Mouse (Mus musculus) embryonic facial prominence, embryonic 12.5 days (tissue): ENCODE data around the gene Stim1. TPM values are rescaled to one million over a fixed set of nuclear protein-coding genes. Genes with fewer than 3 reads are reported as not detected.
"Not testable (repeated sequence)": the region's sequence is repeated elsewhere in the genome, so short reads cannot be mapped to it uniquely, and the experiment has no call there.

ENCODE experiments used
- ATAC-seq: fragments of 200-750 bp; cut with Nextera tagmentation; 2 replicates; pipeline ENCODE4 v1.8.0; 2017; ENCODE audit not compliant: insufficient number of reproducible peaks, insufficient read depth, low FRiP score, low TSS enrichment
- H3K27ac ChIP-seq: fragments of 300-500 bp; sonication (generic); 2 replicates; pipeline ENCODE4 v1.5.1; 2016; ENCODE audit warnings: mild to moderate bottlenecking
- H3K27me3 ChIP-seq: fragments of 300-500 bp; sonication (generic); 2 replicates; pipeline ENCODE4 v1.6.1; 2016; ENCODE audit warnings: mild to moderate bottlenecking, moderate library complexity
- H3K36me3 ChIP-seq: fragments of 300-500 bp; sonication (generic); 2 replicates; pipeline ENCODE4 v1.6.1; 2016; ENCODE audit warnings: mild to moderate bottlenecking
- H3K4me1 ChIP-seq: fragments of 300-500 bp; sonication (generic); 2 replicates; pipeline ENCODE4 v1.6.1; 2016
- H3K4me2 ChIP-seq: fragments of 300-500 bp; sonication (generic); replicated peaks from 2 replicates; pipeline ENCODE4 v1.6.1; 2016; ENCODE audit warnings: mild to moderate bottlenecking, moderate library complexity
- H3K4me3 ChIP-seq: fragments of 300-500 bp; sonication (generic); 2 replicates; pipeline ENCODE4 v1.5.1; 2016; ENCODE audit warnings: mild to moderate bottlenecking
- H3K9ac ChIP-seq: fragments of 300-500 bp; sonication (generic); 2 replicates; pipeline ENCODE4 v1.6.1; 2016; ENCODE audit warnings: mild to moderate bottlenecking, moderate library complexity
- H3K9me3 ChIP-seq: fragments of 300-500 bp; sonication (generic); 2 replicates; pipeline ENCODE4 v1.6.1; 2016; ENCODE audit warnings: mild to moderate bottlenecking, moderate library complexity
- WGBS: fragments of 180-500 bp; shearing (Covaris S2); methylation state at CpG from one replicate; pipeline ENCODE4 v1.1.7; 2016; 5-methylcytosine and 5-hydroxymethylcytosine counted together
- polyA plus RNA-seq: library from polyadenylated mRNA; unstranded; fragments of >200 nt; fragmentation: Nextera tagmentation; extraction: Ambion mirVana; gene quantifications from 2 replicates; pipeline ENCODE4 v1.2.1, GENCODE M21; 2016

Stim1 gene
- polyA plus RNA-seq, 1 experiment from 2014 or later: 24.6 TPM

DNA sequence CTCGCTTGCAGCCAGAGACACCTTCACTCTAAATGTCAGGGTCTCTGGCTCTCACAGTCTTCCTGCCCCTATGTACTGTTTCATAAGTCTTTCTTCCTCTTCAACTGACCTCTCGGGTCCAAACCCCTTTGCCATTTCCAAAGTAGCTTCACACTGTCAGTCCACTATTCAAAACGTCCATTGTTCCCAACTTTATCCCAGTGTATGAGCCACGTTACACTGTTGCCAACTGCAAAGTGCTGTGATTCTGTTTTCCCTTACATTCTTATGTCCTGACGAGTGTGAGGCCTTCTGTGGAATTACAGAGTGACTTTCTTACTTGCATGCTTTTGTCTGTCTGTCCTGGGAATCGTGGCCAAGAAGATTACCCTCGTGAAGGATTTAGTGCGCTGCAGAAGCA is 200.0 kb downstream of the Stim1 start:
- peaks cover 59% of the 10 kb centered on the region for H3K36me3 ChIP-seq
- no peak for ATAC-seq
- WGBS: 92% methylated on average over 8 of the region's 8 CpGs
- no peak overlapping the region for H3K9ac ChIP-seq
- no peaks in the 10 kb centered on the region for H3K9me3 ChIP-seq
- H3K27ac ChIP-seq: no peak overlapping the region
- no peaks in the 10 kb centered on the region for H3K4me1 ChIP-seq
- H3K4me3 ChIP-seq: no peak overlapping the region
- no peaks in the 10 kb centered on the region for H3K27me3 ChIP-seq
- no peak overlapping the region for H3K4me2 ChIP-seq

DNA sequence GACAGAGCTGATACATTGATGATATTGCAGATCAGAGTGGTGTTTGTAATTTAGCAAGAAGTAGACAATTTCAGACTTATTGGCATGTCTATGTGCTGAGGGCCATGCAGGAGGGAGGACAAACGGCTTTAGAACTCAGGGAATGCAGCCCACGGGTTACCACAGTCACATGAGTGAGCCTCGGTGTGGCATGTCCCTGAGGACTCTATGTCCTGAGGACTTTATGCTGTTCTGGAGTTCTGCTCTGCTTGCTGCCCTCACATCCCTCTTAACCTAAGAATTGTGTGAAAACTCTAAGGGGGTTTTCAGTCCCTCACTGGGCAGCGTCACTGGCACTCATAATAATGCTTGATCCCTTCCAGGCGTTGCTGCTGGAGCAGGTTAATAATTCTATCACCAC is 205.1 kb downstream of the Stim1 start:
- H3K4me2 ChIP-seq: no peak overlapping the region
- H3K4me3 ChIP-seq: no peak overlapping the region
- H3K27ac ChIP-seq: no peak overlapping the region
- H3K27me3 ChIP-seq: no peaks in the 10 kb centered on the region
- H3K9ac ChIP-seq: no peak overlapping the region
- ATAC-seq: no peak
- peaks cover 13% of the 10 kb centered on the region for H3K36me3 ChIP-seq
- H3K4me1 ChIP-seq: no peaks in the 10 kb centered on the region
- WGBS: 61% methylated on average over 5 of the region's 5 CpGs
- no peaks in the 10 kb centered on the region for H3K9me3 ChIP-seq

DNA sequence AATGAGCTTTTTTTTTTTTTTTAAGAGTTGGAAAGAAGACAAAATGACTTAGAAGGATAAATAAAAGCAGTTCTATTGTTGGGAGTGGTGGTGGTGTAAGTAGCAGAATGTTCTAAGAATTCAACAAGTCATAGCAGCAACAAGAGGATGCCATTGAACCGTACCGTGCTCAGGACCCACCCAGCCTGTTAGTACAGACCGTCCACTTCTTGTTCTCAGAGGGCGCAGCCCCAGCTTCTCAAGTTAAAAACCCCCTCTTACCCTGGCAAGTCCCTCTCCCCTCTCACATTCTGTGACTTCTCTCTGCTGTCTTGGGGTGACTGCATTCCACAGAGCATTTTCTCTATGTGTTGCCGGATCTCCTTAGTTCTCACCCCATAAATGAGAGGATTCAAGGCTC is 209.0 kb downstream of the Stim1 start:
- Histone ChIP-seq H3K9me3 (no peaks in the 10 kb centered on the region), H3K36me3 (no peaks in the 10 kb centered on the region), H3K27ac (no peak overlapping the region), H3K4me2 (no peak overlapping the region), H3K27me3 (no peaks in the 10 kb centered on the region), H3K9ac (no peak overlapping the region), H3K4me1 (no peaks in the 10 kb centered on the region), H3K4me3 (no peak overlapping the region)
- WGBS: 93% methylated on average over 5 of the region's 5 CpGs
- ATAC-seq: no peak

DNA sequence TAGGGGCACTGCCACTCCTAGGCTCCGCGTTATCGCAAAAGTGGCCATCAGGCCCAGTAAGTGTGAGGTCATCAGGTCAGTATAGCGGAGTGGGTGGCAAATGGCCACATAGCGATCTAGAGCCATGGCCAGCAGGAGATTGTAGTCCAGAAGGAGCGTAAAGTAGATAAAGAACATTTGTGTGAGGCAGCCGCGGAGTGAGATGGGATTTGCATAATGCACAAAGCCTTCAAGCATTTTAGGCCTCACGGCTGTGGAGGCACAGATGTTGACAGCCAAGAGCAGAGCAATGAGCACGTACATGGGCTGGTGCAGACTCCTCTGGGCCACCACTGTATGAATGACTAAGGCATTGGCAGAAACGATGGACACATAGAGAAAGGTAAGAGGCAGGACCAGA is 209.8 kb downstream of the Stim1 start:
- Histone ChIP-seq H3K9me3 (no peaks in the 10 kb centered on the region), H3K4me1 (no peaks in the 10 kb centered on the region), H3K9ac (no peak overlapping the region), H3K4me2 (no peak overlapping the region), H3K27me3 (no peaks in the 10 kb centered on the region), H3K4me3 (no peak overlapping the region), H3K27ac (no peak overlapping the region), H3K36me3 (no peaks in the 10 kb centered on the region)
- no peak for ATAC-seq
- WGBS: 80% methylated on average over 11 of the region's 11 CpGs

DNA sequence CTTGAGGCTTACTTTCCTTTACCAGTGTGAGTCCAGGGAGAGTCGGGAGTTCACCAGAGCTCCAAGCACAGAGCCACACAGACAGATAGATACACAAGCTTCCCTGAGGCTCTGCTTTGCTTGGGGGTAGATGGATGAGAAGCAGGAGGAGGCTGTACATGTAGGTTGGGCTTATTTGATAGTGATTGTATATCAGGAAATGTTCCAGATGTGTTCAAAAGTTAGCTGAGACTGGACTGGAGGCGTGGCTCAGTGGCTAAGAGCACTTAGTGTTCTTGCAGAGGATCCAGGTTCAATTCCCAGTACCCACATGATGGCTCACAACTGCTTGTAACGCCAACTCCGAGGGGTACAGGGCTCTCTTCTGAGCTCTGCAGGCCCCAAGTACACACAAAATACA is 210.8 kb downstream of the Stim1 start:
- Histone ChIP-seq H3K9ac (no peak overlapping the region), H3K36me3 (no peaks in the 10 kb centered on the region), H3K27ac (no peak overlapping the region), H3K4me3 (no peak overlapping the region), H3K9me3 (no peaks in the 10 kb centered on the region), H3K4me1 (no peaks in the 10 kb centered on the region), H3K27me3 (no peaks in the 10 kb centered on the region), H3K4me2 (no peak overlapping the region)
- WGBS: 85% methylated on average over 4 of the region's 4 CpGs
- ATAC-seq: no peak

DNA sequence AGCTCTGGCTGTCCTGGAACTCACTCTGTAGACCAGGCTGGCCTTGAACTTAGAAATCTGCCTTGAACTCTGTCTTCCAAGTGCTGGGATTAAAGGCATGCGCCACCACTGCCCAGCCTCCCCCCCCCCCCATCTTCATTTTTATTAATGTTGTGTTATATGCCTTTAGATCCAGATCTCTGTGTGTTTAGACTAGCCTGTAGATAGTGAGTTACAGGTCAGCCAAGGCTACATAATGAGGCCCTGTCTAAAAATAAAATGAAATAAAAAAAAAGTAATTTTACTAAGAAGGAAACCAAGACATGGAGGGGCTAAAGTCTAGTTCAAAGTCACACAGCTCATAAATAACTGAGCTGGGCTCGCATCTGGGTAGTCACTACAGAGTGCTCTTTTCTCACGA is 211.3 kb downstream of the Stim1 start:
- no peaks in the 10 kb centered on the region for H3K36me3 ChIP-seq
- H3K4me2 ChIP-seq: no peak overlapping the region

DNA sequence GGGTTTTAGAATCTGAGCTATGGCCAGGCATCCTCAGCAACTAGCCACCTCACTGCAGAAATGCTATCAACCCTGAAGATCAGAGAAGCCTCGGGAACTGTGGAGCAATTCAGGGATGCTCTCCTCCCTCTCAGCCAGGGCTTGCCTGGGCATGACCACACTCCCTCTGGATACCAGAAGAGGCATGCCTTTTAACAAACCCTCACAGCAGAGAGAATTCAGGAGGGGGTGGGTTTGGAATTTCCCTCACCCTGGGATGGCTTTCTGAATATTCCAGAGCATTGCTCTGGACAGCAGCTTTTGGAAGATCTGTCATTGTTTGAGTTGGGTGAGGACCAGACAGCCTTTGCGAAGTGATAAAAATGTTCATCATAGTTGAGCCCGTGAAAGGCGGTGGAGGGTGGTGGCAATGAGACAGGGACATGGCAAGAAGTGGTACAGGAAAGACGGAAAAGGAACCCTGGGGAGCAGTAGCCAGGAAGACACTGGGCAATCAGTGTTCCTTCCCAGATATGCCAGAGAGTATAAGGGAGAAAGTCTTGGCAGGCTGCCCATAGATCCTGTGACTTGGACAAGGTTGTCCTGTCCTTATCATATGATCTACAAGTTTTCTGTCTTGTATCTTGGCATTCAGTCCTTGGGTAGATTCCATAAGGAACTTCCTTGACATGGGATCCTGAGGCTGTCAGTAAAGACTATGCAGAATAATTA is 211.9 kb downstream of the Stim1 start:
- WGBS: 83% methylated on average over 5 of the region's 5 CpGs
- H3K9me3 ChIP-seq: no peaks in the 10 kb centered on the region
- no peak for ATAC-seq
- H3K4me2 ChIP-seq: no peak overlapping the region
- H3K27ac ChIP-seq: no peak overlapping the region
- H3K4me3 ChIP-seq: no peak overlapping the region
- H3K9ac ChIP-seq: no peak overlapping the region
- no peaks in the 10 kb centered on the region for H3K36me3 ChIP-seq
- H3K4me1 ChIP-seq: no peaks in the 10 kb centered on the region
- no peaks in the 10 kb centered on the region for H3K27me3 ChIP-seq

More for the DNA sequence above, 211.3 kb downstream of the Stim1 start:
- Histone ChIP-seq H3K4me1 (no peaks in the 10 kb centered on the region), H3K9ac (no peak overlapping the region), H3K9me3 (no peaks in the 10 kb centered on the region), H3K4me3 (no peak overlapping the region), H3K27me3 (no peaks in the 10 kb centered on the region), H3K27ac (no peak overlapping the region)
- WGBS: 82% methylated on average over 3 of the region's 3 CpGs
- no peak for ATAC-seq

DNA sequence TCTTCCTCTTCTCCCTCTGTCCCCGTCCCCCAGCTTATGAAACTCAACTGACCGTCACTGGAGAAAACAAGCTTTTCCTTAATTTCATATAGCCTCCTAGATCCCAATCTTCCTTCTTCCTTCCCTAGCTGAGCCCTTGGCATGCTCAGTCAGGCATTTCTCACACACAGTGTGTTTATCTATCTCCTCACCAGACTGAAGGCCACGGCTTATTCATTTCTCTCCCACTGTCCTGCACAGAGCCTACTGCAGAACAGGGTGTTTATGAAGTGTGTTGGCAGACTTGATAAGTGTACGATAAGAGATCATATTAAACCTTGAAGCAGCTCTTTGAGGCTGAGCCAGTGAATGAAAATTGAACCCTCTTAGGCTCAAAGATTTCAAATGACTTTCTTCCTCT is 213.2 kb downstream of the Stim1 start:
- no peak overlapping the region for H3K9ac ChIP-seq
- H3K4me2 ChIP-seq: no peak overlapping the region
- H3K4me1 ChIP-seq: no peaks in the 10 kb centered on the region
- no peak overlapping the region for H3K27ac ChIP-seq
- no peaks in the 10 kb centered on the region for H3K36me3 ChIP-seq
- no peaks in the 10 kb centered on the region for H3K9me3 ChIP-seq
- no peaks in the 10 kb centered on the region for H3K27me3 ChIP-seq
- WGBS: 81% methylated on average over 4 of the region's 4 CpGs
- no peak overlapping the region for H3K4me3 ChIP-seq
- no peak for ATAC-seq

DNA sequence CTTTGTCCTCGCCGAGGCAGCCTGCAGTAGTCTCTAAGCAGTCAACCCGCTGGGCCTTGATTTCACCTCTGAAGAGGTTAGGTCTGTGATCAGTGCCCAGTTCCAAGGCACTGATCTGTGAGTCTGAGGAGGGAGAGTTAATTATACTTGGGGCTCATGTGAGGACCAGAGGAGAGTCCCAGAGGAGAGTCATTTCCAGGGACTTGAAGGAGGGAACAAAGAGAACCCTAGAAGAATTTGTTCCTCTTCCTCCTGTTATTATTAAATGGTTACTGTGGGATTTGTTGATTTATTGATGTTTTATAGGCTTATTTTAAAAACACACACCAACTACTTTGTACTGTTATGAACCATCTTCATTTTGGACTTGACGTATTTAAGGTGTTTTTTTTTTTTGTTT is 214.0 kb downstream of the Stim1 start, which contains the start of gene Olfr543:
Olfr543 (minus strand) TSS at position 101 of the 400 bp plus-strand sequence.
- no peak within 1 kb of the TSS for H3K9ac ChIP-seq
- H3K4me2 ChIP-seq: no peak within 1 kb of the TSS
- H3K27me3 ChIP-seq: no peaks in the 10 kb centered on the region
- no peaks in the 10 kb centered on the region for H3K36me3 ChIP-seq
- ATAC-seq: no peak
- H3K4me1 ChIP-seq: no peaks in the 10 kb centered on the region
- WGBS: 89% methylated on average over 4 of the region's 4 CpGs
- no peaks in the 10 kb centered on the region for H3K9me3 ChIP-seq
- no peak within 1 kb of the TSS for H3K27ac ChIP-seq
- no peak within 1 kb of the TSS for H3K4me3 ChIP-seq

DNA sequence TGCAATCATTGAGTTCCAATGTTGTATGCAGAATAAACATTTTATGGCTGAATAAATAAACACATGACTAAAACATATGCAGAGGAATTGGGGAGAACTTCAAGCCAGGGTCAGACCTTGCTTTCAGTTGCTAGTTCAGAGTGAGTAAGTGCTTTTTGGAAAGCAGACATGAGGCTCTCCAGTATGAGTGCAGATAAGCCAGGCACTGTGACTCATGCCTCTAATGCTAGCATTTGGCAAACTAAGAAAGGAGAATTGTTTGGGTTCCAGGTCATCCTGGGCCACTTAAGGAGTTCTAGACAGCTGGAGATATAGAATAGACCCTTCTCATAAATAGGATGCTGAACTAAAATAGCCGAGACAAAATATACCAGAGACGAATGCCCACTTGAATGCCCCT is 216.1 kb downstream of the Stim1 start:
- no peak overlapping the region for H3K27ac ChIP-seq
- WGBS: 94% methylated on average over 2 of the region's 2 CpGs

DNA sequence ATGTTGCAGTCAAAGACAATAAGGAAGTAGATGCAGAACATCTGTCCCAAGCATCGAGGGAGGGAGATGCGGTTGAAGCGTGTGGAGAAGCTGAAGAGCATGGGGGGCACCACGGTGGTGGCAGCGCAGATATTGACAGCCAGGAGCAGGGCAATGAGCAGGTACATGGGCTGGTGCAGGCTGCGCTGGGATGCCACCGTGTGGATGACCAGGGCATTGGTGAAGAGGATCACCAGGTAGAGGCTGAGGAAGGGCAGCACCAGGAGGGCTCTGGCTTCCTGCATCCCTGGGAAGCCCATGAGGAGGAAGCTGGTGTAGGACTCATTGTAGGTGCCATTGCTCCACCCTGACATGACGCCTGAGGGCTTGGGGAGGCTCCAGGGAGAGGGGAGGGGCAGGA is 217.2 kb downstream of the Stim1 start:
- not testable (repeated sequence) for H3K36me3 ChIP-seq, H3K9ac ChIP-seq, H3K27ac ChIP-seq, H3K4me2 ChIP-seq, H3K4me1 ChIP-seq, H3K27me3 ChIP-seq, ATAC-seq, H3K9me3 ChIP-seq, H3K4me3 ChIP-seq
- 67% methylated on average over 8 of the region's 8 CpGs for WGBS

More for the DNA sequence above, 216.1 kb downstream of the Stim1 start:
- H3K4me1 ChIP-seq: no peaks in the 10 kb centered on the region
- no peak overlapping the region for H3K4me2 ChIP-seq
- no peaks in the 10 kb centered on the region for H3K9me3 ChIP-seq
- H3K4me3 ChIP-seq: no peak overlapping the region
- no peak overlapping the region for H3K9ac ChIP-seq
- ATAC-seq: no peak
- no peaks in the 10 kb centered on the region for H3K27me3 ChIP-seq
- no peaks in the 10 kb centered on the region for H3K36me3 ChIP-seq

DNA sequence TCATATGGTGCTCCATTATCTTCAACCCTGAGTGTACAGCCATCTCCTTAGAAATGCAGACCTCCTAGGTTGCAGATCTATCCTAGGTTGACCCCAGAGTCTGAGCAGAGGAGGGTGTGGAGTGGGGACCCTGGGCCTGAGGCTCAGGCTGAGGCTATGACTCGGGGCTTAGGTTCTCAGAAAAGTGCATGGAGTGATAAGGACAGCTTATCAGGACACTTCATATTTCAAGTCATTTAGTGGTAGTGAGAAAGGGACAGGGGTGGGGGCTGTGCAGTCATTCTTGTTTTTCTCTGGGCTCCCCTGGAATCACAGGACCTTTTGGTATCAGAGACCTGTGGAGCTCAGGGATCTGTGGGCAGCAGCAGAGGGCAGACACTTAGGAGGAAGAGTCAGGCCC is 218.5 kb downstream of the Stim1 start:
- Histone ChIP-seq H3K4me3 (no peak overlapping the region), H3K36me3 (no peaks in the 10 kb centered on the region), H3K9me3 (no peaks in the 10 kb centered on the region), H3K9ac (no peak overlapping the region), H3K4me1 (no peaks in the 10 kb centered on the region), H3K27ac (no peak overlapping the region), H3K4me2 (no peak overlapping the region), H3K27me3 (no peaks in the 10 kb centered on the region)
- WGBS: 63% methylated on average over 1 of the region's 1 CpGs
- no peak for ATAC-seq
